23 mouse cellular contexts compared by ENCODE assay signal in genomic region chr5:28418734-28419133, GRCm38 (mm10). TPM values are rescaled to one million over a fixed set of nuclear protein-coding genes. Genes with fewer than 3 reads are reported as not detected.
A peak's percentile ranks its signal among the peaks of the same experiment; 100 is the strongest.
DNase-seq lines count a peak whose midpoint lies in the region; ATAC-seq and TF ChIP-seq lines count a peak whose summit lies in the region.
"Had no signal": no experiment of that assay in that cellular context is flagged by ENCODE, and none has a peak within 500 bp of the region (broad histone marks: within the 10 kb centered on the region; RNA-seq: fewer than 3 reads in every experiment).

No protein-coding gene starts in this region.

- H3K4me1 ChIP-seq in heart, embryonic 12.5 days (replicated peaks) = no peaks in the 10 kb centered on the region
- peaks cover 17% of the 10 kb centered on the region for H3K4me1 ChIP-seq in megakaryocyte, embryonic 14.5 days
- no peaks in the 10 kb centered on the region for H3K4me1 ChIP-seq in stomach, postnatal 0 days (replicated peaks; ENCODE audit: control insufficient read depth, insufficient read depth)
- H3K4me1 ChIP-seq in forebrain, embryonic 12.5 days = no peaks in the 10 kb centered on the region
- H3K4me1 ChIP-seq: embryonic facial prominence, embryonic 10.5 days; embryonic facial prominence, embryonic 12.5 days had no signal

- H3K79me2 ChIP-seq in myocyte (ENCODE audit: control insufficient read depth, insufficient read depth) = no peaks in the 10 kb centered on the region

- TF ChIP-seq EP300 in stomach, postnatal 0 days (optimal IDR thresholded peaks at IDR 0.05) = no peak

- H3K4me2 ChIP-seq in heart, embryonic 12.5 days = no peak overlapping the region
- H3K4me2 ChIP-seq in myocyte (ENCODE audit: low read depth) = no peak overlapping the region
- H3K4me2 ChIP-seq in stomach, postnatal 0 days (replicated peaks; ENCODE audit: low read depth) = no peak overlapping the region
- no peak overlapping the region for H3K4me2 ChIP-seq in forebrain, embryonic 12.5 days
- H3K4me2 ChIP-seq: embryonic facial prominence, embryonic 12.5 days had no signal

- H3K36me3 ChIP-seq in heart, embryonic 12.5 days = peaks cover 60% of the 10 kb centered on the region
- H3K36me3 ChIP-seq in megakaryocyte, embryonic 14.5 days (replicated peaks; ENCODE audit: low read length) = peaks cover 66% of the 10 kb centered on the region
- H3K36me3 ChIP-seq in myocyte (ENCODE audit: control insufficient read depth, insufficient read depth) = peaks cover 8% of the 10 kb centered on the region
- peaks cover 15% of the 10 kb centered on the region; the same call in 1 of the 2 replicates for H3K36me3 ChIP-seq in stomach, postnatal 0 days (ENCODE audit: control insufficient read depth, insufficient read depth, low read length)
- H3K36me3 ChIP-seq in forebrain, embryonic 12.5 days (replicated peaks) = peaks cover 65% of the 10 kb centered on the region

- no peak overlapping the region for H3K27ac ChIP-seq in heart, embryonic 12.5 days (ENCODE audit: poor library complexity, severe bottlenecking)
- H3K27ac ChIP-seq in stomach, postnatal 0 days (replicated peaks) = no peak overlapping the region
- no peak overlapping the region for H3K27ac ChIP-seq in forebrain, embryonic 12.5 days
- H3K27ac ChIP-seq: embryonic facial prominence, embryonic 10.5 days; embryonic facial prominence, embryonic 12.5 days had no signal

- ATAC-seq in heart, embryonic 12.5 days (ENCODE audit: insufficient number of reproducible peaks, low FRiP score) = no peak
- no peak for ATAC-seq in megakaryocyte, adult 5-6 weeks (ENCODE audit: poor library complexity, severe bottlenecking)
- peak; percentile 14; the same call in 1 of the 2 replicates for ATAC-seq in stomach, postnatal 0 days (ENCODE audit: low FRiP score, low TSS enrichment)
- ATAC-seq in forebrain, embryonic 12.5 days (ENCODE audit: low FRiP score) = no peak
- ATAC-seq: activated CD4-positive, CD25-positive, alpha-beta regulatory T cell, adult 4 months; CD4-positive, CD25-positive, alpha-beta regulatory T cell, adult 4 months; forebrain, embryonic 14.5 days; Patski had no signal

- no peak overlapping the region for H3K9ac ChIP-seq in heart, embryonic 12.5 days
- no peak overlapping the region for H3K9ac ChIP-seq in stomach, postnatal 0 days (ENCODE audit: low read length)
- no peak overlapping the region for H3K9ac ChIP-seq in forebrain, embryonic 12.5 days
- H3K9ac ChIP-seq: embryonic facial prominence, embryonic 12.5 days had no signal

- H3K4me3 ChIP-seq in heart, embryonic 12.5 days = no peak overlapping the region
- peak overlapping the region; percentile 12 for H3K4me3 ChIP-seq in megakaryocyte, embryonic 14.5 days (replicated peaks)
- H3K4me3 ChIP-seq in myocyte = no peak overlapping the region
- H3K4me3 ChIP-seq in stomach, postnatal 0 days (ENCODE audit: low read depth, low read length) = no peak overlapping the region
- H3K4me3 ChIP-seq in forebrain, embryonic 12.5 days (replicated peaks) = no peak overlapping the region
- H3K4me3 ChIP-seq: embryonic facial prominence, embryonic 10.5 days; embryonic facial prominence, embryonic 12.5 days had no signal

- TF ChIP-seq CTCF in stomach, postnatal 0 days (IDR thresholded peaks at IDR 0.05; ENCODE audit: low read depth) = no peak

- H3ac ChIP-seq in myocyte (ENCODE audit: control insufficient read depth, insufficient read length) = no peak overlapping the region

- no peak for TF ChIP-seq POLR2A in myocyte (IDR thresholded peaks at IDR 0.05; ENCODE audit: insufficient read length, low read depth)

- H3K9me3 ChIP-seq in heart, embryonic 12.5 days (replicated peaks) = no peaks in the 10 kb centered on the region
- H3K9me3 ChIP-seq in megakaryocyte, embryonic 14.5 days = no peaks in the 10 kb centered on the region
- H3K9me3 ChIP-seq in stomach, postnatal 0 days (ENCODE audit: control insufficient read depth, low read length) = no peaks in the 10 kb centered on the region
- no peaks in the 10 kb centered on the region for H3K9me3 ChIP-seq in forebrain, embryonic 12.5 days
- H3K9me3 ChIP-seq: embryonic facial prominence, embryonic 10.5 days; embryonic facial prominence, embryonic 12.5 days; G1E had no signal

- DNase-seq in heart, adult 11 months = peak; percentile 72
- DNase-seq in stomach, postnatal 0 days (ENCODE audit: low spot score) = no peak
- DNase-seq in left cerebral cortex, adult 9 months (ENCODE audit: low spot score in 2 of 2) = no peak
- DNase-seq: adrenal gland, adult 8-10 months; adrenal gland, postnatal 14 days; adrenal gland, postnatal 36 days; B cell, adult 2 months; cerebellum, adult 11-12 months; cerebellum, adult 2 months; cerebellum, postnatal 10 days had no signal

- WGBS in heart, embryonic 12.5 days = 87% methylated on average over 10 of the region's 10 CpGs
- 82% methylated on average over 10 of the region's 10 CpGs for WGBS in stomach, postnatal 0 days
- WGBS in forebrain, embryonic 12.5 days = 91% methylated on average over 10 of the region's 10 CpGs

- no peaks in the 10 kb centered on the region for H3K27me3 ChIP-seq in heart, embryonic 12.5 days (replicated peaks)
- no peaks in the 10 kb centered on the region for H3K27me3 ChIP-seq in megakaryocyte, embryonic 14.5 days (replicated peaks)
- H3K27me3 ChIP-seq in myocyte (ENCODE audit: control insufficient read depth, insufficient read depth, insufficient read length) = no peaks in the 10 kb centered on the region
- no peaks in the 10 kb centered on the region for H3K27me3 ChIP-seq in stomach, postnatal 0 days (ENCODE audit: control insufficient read depth, insufficient read depth, low read length)
- H3K27me3 ChIP-seq in forebrain, embryonic 12.5 days = no peaks in the 10 kb centered on the region
- H3K27me3 ChIP-seq: CH12.LX; embryonic facial prominence, embryonic 12.5 days; Patski had no signal

TF ChIP-seq in myocyte, 11 proteins besides CTCF, POLR2A, EP300 and RAD21:
- TF ChIP-seq POLR2AphosphoS2 (IDR thresholded peaks at IDR 0.05; ENCODE audit: insufficient read length, low read depth) (peak; percentile 9), MYOD1 (IDR thresholded peaks at IDR 0.05; ENCODE audit: control insufficient read depth in 1 of 3, insufficient read length in 2 of 3, low read depth in 2 of 3) (no peak), MYOG (IDR thresholded peaks at IDR 0.05; ENCODE audit: control insufficient read depth in 1 of 3, insufficient read depth in 1 of 3, insufficient read length in 2 of 3, low read depth in 2 of 3) (no peak), E2F4 (IDR thresholded peaks at IDR 0.05; ENCODE audit: insufficient read depth) (no peak)

RNA-seq across cellular contexts. Expression of gene Shh, which starts 48.3 kb away (rescaled TPM):
- 0.09 and 0.30 TPM in 2 replicates for polyA plus RNA-seq in heart, embryonic 12.5 days (2016; fragmentation: Nextera tagmentation; extraction: Ambion mirVana)
- not detected in 2 replicates for polyA plus RNA-seq in megakaryocyte, embryonic 14.5 days (2012; ENCODE audit: insufficient read depth, low replicate concordance)
- total RNA-seq in megakaryocyte, adult 5-6 weeks (2015) = not detected in 2 replicates
- total RNA-seq in megakaryocyte, adult 5-6 weeks (2017) = not detected in 2 replicates
- polyA plus RNA-seq in myocyte (2012; fragmentation: generic; extraction: Trizol) = not detected
- polyA plus RNA-seq in stomach, postnatal 0 days (2015; fragmentation: Nextera tagmentation; extraction: Ambion mirVana) = 4.6 and 5.5 TPM in 2 replicates
- 2.7 and 4.2 TPM in 2 replicates for polyA plus RNA-seq in forebrain, embryonic 12.5 days (2016; fragmentation: Nextera tagmentation; extraction: Ambion mirVana)
- total RNA-seq: CH12.LX, G1E had no signal
- polyA plus RNA-seq: activated CD4-positive, CD25-positive, alpha-beta regulatory T cell, adult 4 months; CD4-positive, CD25-positive, alpha-beta regulatory T cell, adult 4 months; G1E had no signal
